Mouse (Mus musculus): ENCODE results near the gene Epb41. TPM values are rescaled to one million over a fixed set of nuclear protein-coding genes. Genes with fewer than 3 reads are reported as not detected.

The Epb41 gene
- polyA plus RNA-seq, 1 experiment from 2014 or later = 61.7 TPM

DNA sequence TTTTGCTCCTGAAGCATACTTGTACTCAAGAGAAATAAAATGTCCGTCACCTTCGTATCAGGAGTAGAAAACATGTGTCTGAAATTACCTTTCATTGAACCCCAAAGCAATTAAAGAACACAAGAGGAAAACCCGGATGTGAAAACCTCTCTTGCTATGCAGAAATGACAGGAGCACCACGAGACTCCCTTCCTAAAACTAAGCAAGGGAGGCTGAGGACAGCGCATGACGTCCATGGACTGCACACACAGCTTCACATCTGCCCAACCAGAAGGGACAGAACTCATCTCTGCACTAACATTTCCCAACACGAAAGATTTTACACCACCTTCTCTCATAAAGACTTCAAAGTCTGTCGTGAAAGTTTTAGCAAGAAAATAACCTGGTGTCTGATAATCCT lies 64.7 kb downstream of the Epb41 start:
- H3K4me1 ChIP-seq (ENCODE audit: control insufficient read depth, insufficient read depth, low read length) = 0 out of 2 replicates have a peak, but pooled peaks cover 4% of the 10 kb centered on the region
- H3K27me3 ChIP-seq (ENCODE audit: control insufficient read depth, insufficient read depth, low read depth, low read length) = no peaks in the 10 kb centered on the region
- WGBS = 83% methylated on average over 8 of the region's 8 CpGs
- H3K9me3 ChIP-seq (replicated peaks; ENCODE audit: control insufficient read depth, low read length, poor library complexity, severe bottlenecking) = no peaks in the 10 kb centered on the region
- no peak overlapping the region for H3K4me2 ChIP-seq (ENCODE audit: low read length)
- peaks cover 4% of the 10 kb centered on the region; the same call in 1 of the 2 replicates for H3K36me3 ChIP-seq (ENCODE audit: control insufficient read depth, insufficient read depth, low read length)
- H3K27ac ChIP-seq (ENCODE audit: low read length) = no peak overlapping the region
- ATAC-seq = no peak
- H3K9ac ChIP-seq (ENCODE audit: low read depth, low read length) = no peak overlapping the region
- H3K4me3 ChIP-seq (ENCODE audit: low read depth, low read length) = no peak overlapping the region

DNA sequence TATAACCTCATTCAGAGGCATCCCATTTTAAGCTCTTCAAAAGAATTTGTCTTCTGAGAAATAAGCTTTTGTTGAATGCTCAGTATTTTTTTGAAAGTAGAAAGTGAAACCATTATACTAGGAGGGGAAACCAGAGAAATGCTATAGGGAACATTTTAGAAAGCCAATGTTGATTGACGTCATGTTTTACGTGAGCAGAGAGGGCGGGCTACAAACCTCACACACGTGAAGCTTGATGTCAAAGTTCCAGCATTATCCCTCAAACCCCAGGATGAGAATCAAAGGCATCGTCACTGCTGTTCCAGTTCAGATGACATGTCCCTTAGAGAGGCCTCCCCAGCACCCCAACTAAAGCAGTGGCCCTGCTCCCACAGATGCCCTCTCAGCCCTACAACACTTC lies 66.9 kb downstream of the Epb41 start:
- no peak overlapping the region for H3K4me3 ChIP-seq (ENCODE audit: low read depth, low read length)
- H3K9me3 ChIP-seq (replicated peaks; ENCODE audit: control insufficient read depth, low read length, poor library complexity, severe bottlenecking) = no peaks in the 10 kb centered on the region
- no peak overlapping the region for H3K4me2 ChIP-seq (ENCODE audit: low read length)
- whole genome bisulfite sequencing = 79% methylated on average over 5 of the region's 5 CpGs
- no peak for ATAC-seq
- no peaks in the 10 kb centered on the region for H3K27me3 ChIP-seq (ENCODE audit: control insufficient read depth, insufficient read depth, low read depth, low read length)
- no peak overlapping the region for H3K9ac ChIP-seq (ENCODE audit: low read depth, low read length)
- no peak overlapping the region for H3K27ac ChIP-seq (ENCODE audit: low read length)
- 0 out of 2 replicates have a peak, but pooled peaks cover 4% of the 10 kb centered on the region for H3K4me1 ChIP-seq (ENCODE audit: control insufficient read depth, insufficient read depth, low read length)
- peaks cover 8% of the 10 kb centered on the region; the same call in 1 of the 2 replicates for H3K36me3 ChIP-seq (ENCODE audit: control insufficient read depth, insufficient read depth, low read length)

DNA sequence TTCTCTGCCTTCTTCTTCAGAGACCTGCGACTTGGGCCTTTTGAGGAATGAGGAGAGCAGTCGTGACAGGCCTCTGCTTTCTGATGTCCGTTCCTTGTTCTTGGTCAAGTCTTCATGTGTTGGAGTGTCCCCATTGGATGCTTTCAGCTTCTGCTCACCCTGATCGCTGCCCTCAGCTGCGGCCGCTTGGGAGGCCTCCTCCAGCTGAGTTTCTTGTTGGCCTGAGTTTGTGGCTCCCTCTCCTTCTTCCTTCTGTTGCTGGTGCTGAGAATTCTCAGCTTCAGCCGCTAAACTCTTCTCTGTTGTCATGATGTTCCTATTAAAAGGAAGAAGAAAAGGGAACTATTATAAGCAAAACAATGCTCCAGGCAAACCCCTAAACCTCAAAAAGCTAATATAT lies 68.0 kb downstream of the Epb41 start:
- no peak overlapping the region for H3K9ac ChIP-seq (ENCODE audit: low read depth, low read length)
- no peak overlapping the region for H3K27ac ChIP-seq (ENCODE audit: low read length)
- no peak for ATAC-seq
- 0 out of 2 replicates have a peak, but pooled peaks cover 4% of the 10 kb centered on the region for H3K4me1 ChIP-seq (ENCODE audit: control insufficient read depth, insufficient read depth, low read length)
- H3K9me3 ChIP-seq (replicated peaks; ENCODE audit: control insufficient read depth, low read length, poor library complexity, severe bottlenecking) = no peaks in the 10 kb centered on the region
- H3K4me3 ChIP-seq (ENCODE audit: low read depth, low read length) = no peak overlapping the region
- peaks cover 11% of the 10 kb centered on the region; the same call in 1 of the 2 replicates for H3K36me3 ChIP-seq (ENCODE audit: control insufficient read depth, insufficient read depth, low read length)
- H3K4me2 ChIP-seq (ENCODE audit: low read length) = no peak overlapping the region
- H3K27me3 ChIP-seq (ENCODE audit: control insufficient read depth, insufficient read depth, low read depth, low read length) = no peaks in the 10 kb centered on the region
- 89% methylated on average over 7 of the region's 7 CpGs for WGBS

DNA sequence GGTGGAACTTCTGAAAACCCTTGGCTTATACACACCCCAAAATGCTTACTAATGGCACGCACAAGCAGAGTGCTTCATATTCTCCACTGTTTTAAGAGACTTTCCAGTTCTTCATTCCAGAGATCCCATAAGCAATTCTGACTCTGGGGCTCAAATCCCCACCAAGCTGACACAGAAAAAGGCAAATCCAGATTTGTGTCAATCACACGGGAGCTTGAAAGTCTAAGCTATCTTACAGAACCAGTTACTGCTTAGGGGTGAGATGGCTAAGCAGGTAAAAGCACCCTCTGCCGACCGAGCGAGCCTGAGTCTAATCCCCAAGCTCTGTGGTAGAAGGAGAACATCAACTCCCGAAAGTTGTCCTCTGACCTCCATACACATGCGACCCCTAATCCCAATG lies 76.5 kb downstream of the Epb41 start:
- WGBS = 81% methylated on average over 7 of the region's 7 CpGs
- peaks cover 7% of the 10 kb centered on the region for H3K36me3 ChIP-seq (ENCODE audit: control insufficient read depth, insufficient read depth, low read length)
- H3K27ac ChIP-seq (ENCODE audit: low read length) = no peak overlapping the region
- no peaks in the 10 kb centered on the region for H3K9me3 ChIP-seq (replicated peaks; ENCODE audit: control insufficient read depth, low read length, poor library complexity, severe bottlenecking)
- H3K4me2 ChIP-seq (ENCODE audit: low read length) = no peak overlapping the region
- ATAC-seq = no peak
- no peaks in the 10 kb centered on the region for H3K27me3 ChIP-seq (ENCODE audit: control insufficient read depth, insufficient read depth, low read depth, low read length)
- 0 out of 2 replicates have a peak, but pooled peaks cover 2% of the 10 kb centered on the region for H3K4me1 ChIP-seq (ENCODE audit: control insufficient read depth, insufficient read depth, low read length)
- H3K4me3 ChIP-seq (ENCODE audit: low read depth, low read length) = no peak overlapping the region
- no peak overlapping the region for H3K9ac ChIP-seq (ENCODE audit: low read depth, low read length)

DNA sequence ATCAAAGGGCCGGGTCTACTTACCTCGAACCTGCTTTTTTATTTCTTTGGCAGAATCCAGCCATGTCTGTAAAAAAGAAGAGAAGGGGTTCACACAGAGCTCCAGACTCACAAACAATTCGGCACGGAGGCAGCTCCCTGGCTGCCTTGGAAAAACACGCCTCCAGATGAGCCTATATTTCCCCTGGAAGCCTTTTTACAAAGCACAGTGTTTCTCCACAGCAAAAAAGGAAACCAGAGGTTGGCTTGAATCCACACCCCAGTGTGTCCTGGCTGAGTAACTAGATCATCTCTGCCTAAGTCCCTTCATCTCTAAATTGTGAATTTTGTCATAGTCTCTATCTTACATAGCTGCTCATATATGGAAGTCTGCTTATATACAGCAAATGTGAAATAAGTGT lies 77.6 kb downstream of the Epb41 start:
- WGBS = 70% methylated on average over 5 of the region's 5 CpGs
- Histone ChIP-seq H3K9me3 (replicated peaks; ENCODE audit: control insufficient read depth, low read length, poor library complexity, severe bottlenecking) (no peaks in the 10 kb centered on the region), H3K27ac (ENCODE audit: low read length) (no peak overlapping the region), H3K4me2 (ENCODE audit: low read length) (no peak overlapping the region), H3K36me3 (ENCODE audit: control insufficient read depth, insufficient read depth, low read length) (peaks cover 4% of the 10 kb centered on the region; the same call in 1 of the 2 replicates), H3K27me3 (ENCODE audit: control insufficient read depth, insufficient read depth, low read depth, low read length) (no peaks in the 10 kb centered on the region), H3K4me1 (ENCODE audit: control insufficient read depth, insufficient read depth, low read length) (0 out of 2 replicates have a peak, but pooled peaks cover 2% of the 10 kb centered on the region), H3K4me3 (ENCODE audit: low read depth, low read length) (no peak overlapping the region), H3K9ac (ENCODE audit: low read depth, low read length) (no peak overlapping the region)
- no peak for ATAC-seq

DNA sequence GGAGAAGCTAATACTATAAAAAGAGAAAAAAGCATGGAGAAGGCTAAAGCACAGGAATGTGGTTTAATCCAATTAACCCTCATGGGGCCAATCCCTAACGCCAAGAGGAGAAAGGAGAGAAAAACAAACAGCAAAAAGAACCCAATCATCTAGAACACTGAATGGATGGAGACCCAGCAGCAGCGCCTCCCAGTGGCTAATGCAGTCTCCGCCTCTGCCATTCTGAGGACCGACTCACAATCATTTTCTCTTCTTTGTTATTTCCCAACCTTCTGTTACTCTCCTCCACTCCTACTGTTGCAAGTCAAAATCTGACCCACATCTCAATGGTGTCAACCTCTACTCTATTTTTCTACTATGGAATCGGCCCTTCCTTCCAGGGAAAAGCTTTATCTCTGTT lies 78.1 kb downstream of the Epb41 start:
- 26% methylated on average over 5 of the region's 5 CpGs for WGBS
- no peak overlapping the region for H3K4me3 ChIP-seq (ENCODE audit: low read depth, low read length)
- no peak overlapping the region for H3K4me2 ChIP-seq (ENCODE audit: low read length)
- ATAC-seq = no peak
- no peaks in the 10 kb centered on the region for H3K27me3 ChIP-seq (ENCODE audit: control insufficient read depth, insufficient read depth, low read depth, low read length)
- no peaks in the 10 kb centered on the region for H3K9me3 ChIP-seq (replicated peaks; ENCODE audit: control insufficient read depth, low read length, poor library complexity, severe bottlenecking)
- H3K4me1 ChIP-seq (ENCODE audit: control insufficient read depth, insufficient read depth, low read length) = 0 out of 2 replicates have a peak, but pooled peaks cover 2% of the 10 kb centered on the region
- H3K27ac ChIP-seq (ENCODE audit: low read length) = no peak overlapping the region
- no peak overlapping the region for H3K9ac ChIP-seq (ENCODE audit: low read depth, low read length)
- peaks cover 4% of the 10 kb centered on the region; the same call in 1 of the 2 replicates for H3K36me3 ChIP-seq (ENCODE audit: control insufficient read depth, insufficient read depth, low read length)

DNA sequence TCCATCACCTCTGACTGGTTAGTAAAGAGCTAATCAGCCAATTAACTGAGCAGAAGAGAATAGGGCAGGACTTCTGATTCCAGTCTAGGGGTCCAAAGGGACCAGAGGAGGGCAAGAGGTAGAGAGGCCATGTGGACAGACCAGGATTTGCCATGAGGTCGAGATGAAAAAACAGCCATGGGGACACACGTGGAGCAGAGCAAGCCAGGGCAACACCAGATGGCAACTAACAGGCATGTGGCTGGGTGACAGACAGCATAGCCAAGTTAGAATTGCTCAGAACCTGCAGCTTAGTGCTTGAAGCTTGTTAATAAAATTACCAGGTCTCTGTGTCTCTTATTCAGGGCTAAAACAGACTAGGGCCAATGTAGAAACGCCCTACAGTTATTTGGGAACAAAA lies 81.3 kb downstream of the Epb41 start:
- Histone ChIP-seq H3K36me3 (ENCODE audit: control insufficient read depth, insufficient read depth, low read length) (peaks cover 4% of the 10 kb centered on the region; the same call in 1 of the 2 replicates), H3K4me3 (ENCODE audit: low read depth, low read length) (no peak overlapping the region), H3K9ac (ENCODE audit: low read depth, low read length) (no peak overlapping the region), H3K27ac (ENCODE audit: low read length) (no peak overlapping the region), H3K27me3 (ENCODE audit: control insufficient read depth, insufficient read depth, low read depth, low read length) (no peaks in the 10 kb centered on the region), H3K9me3 (replicated peaks; ENCODE audit: control insufficient read depth, low read length, poor library complexity, severe bottlenecking) (no peaks in the 10 kb centered on the region), H3K4me2 (ENCODE audit: low read length) (no peak overlapping the region), H3K4me1 (ENCODE audit: control insufficient read depth, insufficient read depth, low read length) (0 out of 2 replicates have a peak, but pooled peaks cover 2% of the 10 kb centered on the region)
- WGBS = 56% methylated on average over 3 of the region's 3 CpGs
- no peak for ATAC-seq

DNA sequence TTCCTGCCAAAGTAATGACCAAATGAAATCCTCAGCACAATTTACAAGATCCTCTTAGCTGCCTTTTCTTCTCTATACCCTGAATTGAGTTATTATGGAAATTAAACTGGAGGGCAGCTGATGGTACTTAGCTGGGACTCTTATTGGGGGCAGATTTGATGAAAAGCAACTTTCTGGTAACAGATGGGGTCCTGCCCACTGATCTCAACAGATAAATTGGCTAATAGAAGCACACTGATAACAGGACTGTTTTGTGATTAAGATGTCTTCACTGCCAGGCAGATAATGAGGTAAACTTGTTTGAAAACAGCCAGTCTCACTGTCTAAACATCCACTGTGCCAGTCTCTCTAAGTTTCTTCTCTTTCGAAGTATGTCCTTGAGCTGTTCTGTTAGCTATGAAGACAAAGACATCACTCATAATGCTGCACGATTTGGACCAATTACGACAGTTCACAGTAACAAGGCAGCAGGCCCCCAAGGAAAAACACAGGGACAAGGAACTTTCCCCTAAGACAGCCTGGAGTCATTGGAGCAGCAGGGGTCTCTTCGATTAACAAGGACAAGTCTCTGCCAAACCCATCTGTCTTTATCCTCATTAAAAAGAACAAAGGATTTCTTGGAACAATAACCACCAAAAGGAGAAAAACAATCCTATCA lies 92.1 kb downstream of the Epb41 start:
- no peak overlapping the region for H3K4me3 ChIP-seq (ENCODE audit: low read depth, low read length)
- H3K9ac ChIP-seq (ENCODE audit: low read depth, low read length) = no peak overlapping the region
- no peak for ATAC-seq
- 5% methylated on average over 4 of the region's 4 CpGs for WGBS
- peaks cover 8% of the 10 kb centered on the region; the same call in 1 of the 2 replicates for H3K4me1 ChIP-seq (ENCODE audit: control insufficient read depth, insufficient read depth, low read length)
- no peaks in the 10 kb centered on the region for H3K36me3 ChIP-seq (ENCODE audit: control insufficient read depth, insufficient read depth, low read length)
- no peaks in the 10 kb centered on the region for H3K27me3 ChIP-seq (ENCODE audit: control insufficient read depth, insufficient read depth, low read depth, low read length)
- peak overlapping the region; percentile 40; the same call in 1 of the 2 replicates for H3K27ac ChIP-seq (ENCODE audit: low read length)
- no peak overlapping the region for H3K4me2 ChIP-seq (ENCODE audit: low read length)
- no peaks in the 10 kb centered on the region for H3K9me3 ChIP-seq (replicated peaks; ENCODE audit: control insufficient read depth, low read length, poor library complexity, severe bottlenecking)

DNA sequence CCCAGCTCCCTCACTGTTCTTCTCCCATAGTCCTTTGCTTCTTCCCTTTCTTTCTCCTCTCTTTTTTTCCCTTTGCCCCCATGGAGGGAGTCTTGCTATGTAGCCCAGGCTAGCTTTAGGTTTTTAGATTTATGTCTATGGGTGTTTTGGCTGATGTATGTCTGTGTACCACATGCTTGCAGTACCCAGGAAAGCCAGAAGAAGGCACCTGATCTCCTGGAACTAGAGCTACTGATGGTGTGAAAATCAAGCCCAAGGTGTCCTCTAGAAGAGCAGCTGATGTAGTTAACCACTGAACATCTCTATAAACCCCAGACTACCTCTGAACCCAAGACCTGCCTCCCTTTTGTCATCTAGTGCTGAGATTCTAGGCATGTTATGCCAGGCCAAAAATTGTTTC lies 93.4 kb downstream of the Epb41 start:
- Histone ChIP-seq H3K9me3 (replicated peaks; ENCODE audit: control insufficient read depth, low read length, poor library complexity, severe bottlenecking) (no peaks in the 10 kb centered on the region), H3K9ac (ENCODE audit: low read depth, low read length) (no peak overlapping the region), H3K27me3 (ENCODE audit: control insufficient read depth, insufficient read depth, low read depth, low read length) (no peaks in the 10 kb centered on the region), H3K4me1 (ENCODE audit: control insufficient read depth, insufficient read depth, low read length) (peaks cover 8% of the 10 kb centered on the region; the same call in 1 of the 2 replicates), H3K4me2 (ENCODE audit: low read length) (no peak overlapping the region), H3K4me3 (ENCODE audit: low read depth, low read length) (no peak overlapping the region), H3K36me3 (ENCODE audit: control insufficient read depth, insufficient read depth, low read length) (no peaks in the 10 kb centered on the region), H3K27ac (ENCODE audit: low read length) (no peak overlapping the region)
- ATAC-seq = no peak
